Mouse (Mus musculus): ENCODE measurements around the gene Slc50a1.

GRCm38 (mm10) chr3:89318971-89319590, 48.7 kb upstream of the Slc50a1 start:
- TF ChIP-seq CTCF (IDR thresholded peaks at IDR 0.05; ENCODE audit: insufficient read depth, low read length) (no peak), POLR2A (IDR thresholded peaks at IDR 0.05; ENCODE audit: borderline replicate concordance, extremely low read depth, low read depth, low read length) (no peak)
